Mouse (Mus musculus) layer of hippocampus, postnatal 36 days (tissue): Measurements from ENCODE around the gene Cers1. TPM values are rescaled to one million over a fixed set of nuclear protein-coding genes. Genes with fewer than 3 reads are reported as not detected.

Experiments used
- DNase-seq, 2 experiments: peaks; one replicate each; pipeline ENCODE4 v3.0.0; 2022
- total RNA-seq, 2 experiments: library from RNA; stranded (reverse); gene quantifications; 2 replicates each; pipeline ENCODE4 v1.2.3; 2021

The Cers1 gene
- total RNA-seq: 100 to 1,000 TPM; 116 to 127 TPM

DNA sequence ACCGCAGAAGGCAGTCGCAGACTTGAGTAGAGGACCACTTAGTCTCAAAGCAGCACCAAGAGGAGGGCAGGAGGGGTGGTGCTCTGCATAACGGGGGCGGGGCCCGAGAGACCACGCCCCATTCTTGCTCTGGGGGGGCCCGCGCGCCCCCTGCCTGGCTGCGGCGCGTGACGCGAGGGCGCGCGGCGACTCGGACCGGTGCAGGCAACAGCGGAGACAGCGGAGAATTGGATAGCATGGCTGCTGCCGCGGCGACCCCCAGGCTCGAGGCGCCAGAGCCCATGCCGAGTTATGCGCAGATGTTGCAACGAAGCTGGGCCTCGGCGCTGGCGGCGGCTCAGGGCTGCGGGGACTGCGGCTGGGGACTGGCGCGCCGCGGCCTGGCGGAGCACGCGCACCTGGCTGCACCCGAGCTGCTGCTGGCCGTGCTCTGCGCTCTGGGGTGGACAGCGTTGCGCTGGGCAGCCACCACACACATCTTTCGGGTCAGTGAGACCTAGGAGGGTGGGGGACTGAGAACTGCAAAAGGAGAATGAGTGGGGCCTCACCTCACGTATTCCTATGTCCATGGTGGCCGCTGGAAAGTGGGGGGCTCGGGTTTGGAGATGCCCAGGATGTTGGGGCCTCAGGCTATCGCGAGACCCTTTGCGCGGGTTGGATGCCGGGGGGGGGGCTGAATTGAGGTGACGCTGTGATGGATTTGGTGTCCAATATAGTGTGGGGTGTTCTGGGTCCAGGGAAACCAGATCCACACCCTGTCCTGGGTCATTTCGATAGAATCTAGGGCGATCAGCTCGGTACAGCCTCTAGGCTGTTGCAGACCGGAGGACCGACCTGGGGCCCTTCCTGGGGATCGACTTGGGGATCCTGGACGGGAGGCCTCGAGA is at the start of gene Cers1:
TSS of gene Cers1 (plus strand) at position 152 of the 887 bp plus-strand sequence.
- DNase-seq: peak; percentile 83

DNA sequence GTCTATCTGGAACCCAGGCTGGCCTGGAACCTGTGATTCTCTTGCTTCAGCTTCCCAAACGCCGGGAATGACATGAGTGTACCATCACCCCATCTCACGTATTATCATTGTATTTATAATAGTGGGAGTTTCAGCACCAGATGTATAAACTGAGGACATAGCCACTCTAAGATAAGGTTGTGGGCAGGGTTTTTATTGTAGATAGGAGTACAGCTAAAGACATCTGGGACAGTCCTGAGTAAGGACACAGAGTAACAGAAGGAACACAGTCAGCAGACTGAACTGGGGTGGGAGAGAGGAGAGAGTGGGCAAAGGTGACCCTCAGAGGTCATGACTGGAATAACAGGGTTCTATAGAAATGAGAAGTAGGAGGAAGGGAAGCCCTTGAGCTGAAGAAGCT is 47.9 kb upstream of the Cers1 start:
- DNase-seq: no peak

DNA sequence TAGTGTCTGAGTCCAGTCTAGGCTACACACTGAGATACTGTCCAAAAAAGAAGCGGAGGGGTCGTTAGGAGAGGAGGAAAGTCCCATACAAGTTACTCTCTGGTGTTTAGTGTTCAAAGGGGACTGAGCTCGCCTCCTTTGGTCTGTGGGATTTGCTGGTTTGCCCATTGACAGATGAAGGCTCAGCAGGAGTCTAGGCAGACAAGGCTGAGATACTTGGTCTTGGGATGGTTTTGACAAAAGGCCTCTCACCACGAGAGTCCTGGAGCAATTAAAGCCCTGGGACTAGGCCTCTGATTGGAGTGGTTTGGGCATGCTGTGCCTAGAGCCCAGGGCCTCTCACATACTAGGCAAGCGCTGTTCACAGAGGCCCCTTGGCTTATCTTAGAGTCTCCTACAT is 47.3 kb upstream of the Cers1 start:
- no peak for DNase-seq

DNA sequence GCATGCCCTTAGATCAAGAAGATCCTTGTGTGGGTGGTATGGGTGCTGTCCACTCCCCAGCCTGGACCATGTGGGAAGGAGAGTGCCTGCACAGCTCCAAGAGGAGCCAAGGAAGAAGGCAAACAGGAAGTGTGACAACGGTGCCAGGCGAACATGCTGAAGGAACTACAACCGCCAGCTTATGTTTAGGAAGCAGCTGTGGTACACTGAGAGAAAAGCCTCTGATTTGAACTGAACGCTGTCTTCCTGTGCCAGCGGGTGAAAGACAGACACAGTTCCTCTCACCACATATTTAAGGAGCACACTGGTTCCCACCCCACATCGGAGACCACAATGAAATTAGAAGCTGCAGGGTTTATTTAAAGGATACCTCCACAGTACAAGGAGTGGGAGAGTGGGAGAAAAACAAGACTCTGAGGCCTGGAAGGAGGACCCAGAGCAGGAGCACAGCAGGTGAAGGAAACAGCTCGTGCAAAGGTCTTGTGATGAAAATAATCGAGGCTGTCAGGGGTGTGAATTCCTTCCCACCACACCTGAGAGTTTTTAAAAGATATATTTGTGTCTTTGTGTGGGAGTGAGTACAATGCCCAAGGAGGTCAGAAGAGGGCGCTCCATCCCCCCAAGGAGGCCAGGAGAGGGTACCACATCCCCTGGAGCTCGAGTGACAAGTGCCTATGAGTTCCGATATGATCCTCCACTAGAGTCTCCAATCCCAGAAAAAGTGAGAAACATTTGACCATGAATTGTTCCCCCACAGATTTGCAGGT is 46.6 kb upstream of the Cers1 start:
- peak in 1 of 2 experiments; percentile 31 for DNase-seq

DNA sequence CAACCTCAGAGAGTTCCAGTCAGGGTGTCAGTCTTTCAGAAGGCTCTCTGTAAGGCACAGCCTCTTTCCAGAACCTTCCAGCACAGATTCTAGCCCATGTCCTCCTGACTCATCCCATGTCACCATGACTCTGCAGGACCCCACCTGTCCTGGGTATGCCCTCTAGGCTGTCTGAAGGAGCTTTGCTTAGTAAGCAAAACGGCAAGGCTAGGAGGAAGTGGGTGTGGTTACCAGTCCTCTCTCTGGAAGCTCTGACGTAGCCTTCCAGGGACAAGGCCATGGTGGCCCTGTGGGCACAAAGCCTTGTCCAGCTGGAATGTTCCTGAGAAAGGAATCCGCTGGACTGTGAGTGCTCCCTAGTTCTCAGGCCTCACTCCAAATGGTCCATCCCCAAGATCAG is 42.6 kb upstream of the Cers1 start:
- no peak for DNase-seq

DNA sequence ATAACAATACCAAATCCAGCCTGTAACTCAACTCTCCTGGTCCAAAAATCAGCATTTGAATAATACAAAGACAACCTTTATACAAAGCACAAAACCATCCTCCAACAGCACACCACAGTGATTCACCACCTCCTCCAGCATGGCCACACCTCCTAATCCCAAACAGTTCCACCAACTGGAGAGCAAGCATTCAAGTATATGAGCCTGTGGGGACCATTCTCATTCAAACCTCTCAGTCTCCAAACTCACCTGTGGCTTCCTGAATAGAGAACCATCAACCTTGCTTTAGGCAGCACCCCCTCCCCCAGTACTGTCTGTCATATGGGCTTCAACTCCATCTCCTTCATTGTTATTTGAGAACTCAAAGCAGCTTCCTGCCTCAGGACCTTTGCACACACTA is 41.2 kb upstream of the Cers1 start:
- DNase-seq: no peak

DNA sequence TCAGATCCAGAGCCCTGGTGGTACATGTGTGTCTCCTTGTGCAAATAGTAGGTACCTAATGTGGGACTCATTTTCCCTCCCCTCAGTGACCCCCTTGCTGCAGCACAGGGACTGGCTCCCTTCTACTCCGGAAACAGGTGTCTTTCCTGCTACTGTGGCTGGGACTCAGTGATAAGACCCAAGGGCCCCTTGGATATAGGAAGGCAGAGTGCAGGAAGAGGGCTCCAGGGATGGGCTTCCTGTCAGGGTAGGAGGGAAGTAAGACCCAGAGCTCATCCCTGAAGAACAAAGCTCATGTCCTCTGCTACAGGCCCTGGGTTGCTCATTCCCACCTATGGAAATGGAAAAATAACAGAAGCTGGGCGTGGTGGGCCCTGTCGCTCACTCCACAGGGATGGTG is 39.1 kb upstream of the Cers1 start:
- DNase-seq: no peak

DNA sequence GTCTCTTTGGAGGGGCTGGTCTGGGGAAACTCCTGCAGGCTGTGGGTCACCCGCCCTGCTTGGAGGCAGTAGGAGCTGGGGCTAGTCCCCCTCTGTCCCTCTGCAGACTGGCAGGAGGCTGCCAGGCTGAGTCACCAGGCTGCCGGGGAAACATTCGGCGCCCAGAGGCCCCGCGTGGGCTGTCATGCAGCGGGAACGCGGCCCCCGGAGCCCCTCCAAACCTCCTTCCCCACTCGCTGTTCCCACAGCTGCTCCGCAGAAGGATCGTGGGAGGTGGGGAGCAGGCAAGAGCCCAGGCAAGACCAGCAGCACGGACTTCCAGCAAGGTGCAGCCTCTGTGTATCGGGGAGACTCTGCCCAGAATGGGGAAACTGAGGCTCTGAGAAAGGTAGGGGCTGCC is 37.4 kb upstream of the Cers1 start:
- DNase-seq: peak; percentile 54 to 66

DNA sequence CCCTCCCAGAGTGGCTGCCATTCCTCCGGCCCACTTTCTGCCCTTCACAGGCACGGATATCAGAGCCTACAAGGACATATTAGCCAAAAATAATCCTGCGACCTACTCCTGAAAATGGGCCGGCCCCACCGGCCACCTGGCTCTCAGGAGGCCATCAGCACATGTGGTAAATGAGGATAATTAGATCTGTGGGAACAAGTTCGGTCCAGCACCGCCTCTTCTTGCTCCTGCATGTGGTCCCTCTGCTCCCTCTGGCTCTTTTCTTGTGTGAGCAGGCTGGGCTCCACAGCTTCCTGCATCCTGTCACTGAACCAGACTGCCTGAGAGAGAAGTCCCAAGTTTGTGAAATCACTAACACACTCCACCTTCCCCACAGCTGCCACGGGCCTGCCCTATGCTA is 36.3 kb upstream of the Cers1 start:
- no peak for DNase-seq

DNA sequence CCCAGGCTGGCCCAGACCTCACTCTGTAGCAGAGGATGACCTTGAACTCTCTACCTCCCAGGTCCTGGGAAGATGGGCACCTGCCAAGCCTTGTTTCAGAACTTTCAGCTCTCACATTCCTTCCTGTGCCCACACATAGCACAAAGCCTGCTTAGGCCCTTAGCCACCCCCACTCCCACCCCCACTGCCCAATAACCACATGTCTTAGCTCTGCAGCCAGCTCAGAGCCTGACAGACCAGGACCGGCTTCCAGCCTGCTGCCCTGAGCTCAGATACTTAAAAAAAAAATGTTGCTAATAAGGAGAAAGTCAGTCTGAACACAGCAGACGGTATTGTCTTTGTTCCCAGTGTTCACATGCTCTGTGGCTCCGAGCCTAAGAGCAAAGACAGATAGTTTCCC is 34.6 kb upstream of the Cers1 start:
- peak; percentile 22 to 32 for DNase-seq

DNA sequence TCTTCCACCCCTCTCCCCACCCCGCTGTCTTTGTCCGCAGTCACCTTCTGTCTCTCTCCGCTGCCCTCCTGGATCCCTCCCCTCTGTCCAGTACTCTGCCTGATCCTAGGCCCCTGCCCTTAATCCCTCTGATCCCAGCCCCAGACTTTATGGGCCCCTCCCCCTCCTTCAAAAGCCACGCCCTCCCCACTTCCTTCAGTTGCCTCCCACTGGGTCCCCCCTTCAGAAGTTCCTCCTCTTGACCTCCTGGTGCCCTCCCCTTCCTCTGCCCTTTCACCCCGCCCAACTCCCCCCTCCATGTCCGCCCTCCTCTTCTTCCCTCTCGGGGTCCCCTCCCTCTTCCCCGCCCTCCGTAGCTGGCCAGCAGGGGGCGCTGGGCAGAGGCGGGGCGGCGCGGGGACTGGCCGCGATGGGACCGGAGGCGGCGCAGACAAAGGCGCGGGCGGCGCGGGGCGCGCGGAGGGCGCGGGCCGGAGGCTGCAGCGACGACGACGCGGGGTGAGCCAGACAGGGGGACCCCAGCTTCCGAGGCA is 32.9 kb upstream of the Cers1 start, which contains the start of gene Homer3:
TSS of gene Homer3 (plus strand) at position 225 of the 533 bp plus-strand sequence.
- DNase-seq: peak; percentile 82 to 84

DNA sequence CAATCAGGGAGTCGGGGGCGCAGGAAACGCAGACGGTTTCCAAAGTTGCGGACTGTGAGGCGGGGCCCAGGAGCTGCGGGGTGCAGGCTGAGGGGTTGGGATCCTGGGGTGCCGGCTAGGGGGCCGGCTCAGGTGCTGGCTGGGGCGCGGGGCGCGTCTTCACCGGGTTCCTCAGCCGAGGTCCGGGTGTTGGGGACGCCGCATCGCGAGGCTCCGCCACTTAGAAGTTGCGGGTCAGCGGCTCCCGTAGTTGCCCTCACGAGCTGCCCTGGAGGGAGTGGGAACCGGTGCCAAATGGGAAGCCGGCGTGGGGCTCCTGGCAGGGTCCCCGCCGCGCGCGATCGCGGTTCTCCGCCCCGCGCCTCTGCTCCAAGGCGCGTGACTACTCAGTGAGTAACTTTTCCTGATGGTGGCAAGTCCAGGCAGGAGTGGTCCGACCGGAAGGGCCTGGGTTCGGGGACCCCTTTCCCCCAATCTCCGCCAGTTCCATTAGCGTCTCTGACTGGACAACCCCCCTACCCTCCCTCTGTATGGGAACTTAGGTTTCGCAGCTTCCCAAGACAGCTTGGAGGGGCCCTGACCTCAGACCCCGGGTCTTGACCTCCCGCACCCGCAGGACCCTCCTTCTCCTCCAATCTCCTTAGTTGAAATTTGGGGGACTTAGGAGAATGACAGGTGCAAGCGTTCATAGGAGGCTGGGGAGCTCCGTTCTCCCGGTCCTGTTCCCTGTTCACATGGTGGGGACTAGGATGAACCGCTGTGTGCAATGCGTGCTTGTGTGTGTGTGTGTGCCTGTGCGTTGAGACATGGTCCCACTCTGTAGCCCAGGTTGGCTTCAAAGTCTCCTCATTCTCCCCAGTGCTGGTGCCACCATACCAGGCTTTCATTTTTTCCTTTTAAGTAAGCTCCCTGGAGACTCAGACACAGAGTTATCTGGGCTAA is 32.2 kb upstream of the Cers1 start:
- no peak for DNase-seq

DNA sequence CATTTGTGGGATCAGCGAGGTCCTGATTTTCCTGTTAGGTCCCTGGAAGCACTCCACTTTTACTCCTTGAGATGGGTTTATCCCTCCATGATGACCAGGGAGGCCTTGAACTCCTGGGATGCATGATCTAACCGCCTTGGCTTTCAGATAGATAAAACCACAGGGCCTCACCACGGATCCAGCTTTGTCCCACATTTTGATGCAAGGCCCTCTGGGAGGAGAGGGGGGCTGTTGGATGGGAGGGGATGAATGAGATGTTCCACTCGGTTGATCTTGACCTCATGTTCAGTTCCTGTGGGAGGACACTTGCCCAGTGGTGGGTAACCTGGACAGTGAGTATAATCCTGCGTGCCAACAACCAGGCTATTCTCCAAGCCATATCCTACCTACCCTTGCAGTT is 31.2 kb upstream of the Cers1 start:
- no peak for DNase-seq

DNA sequence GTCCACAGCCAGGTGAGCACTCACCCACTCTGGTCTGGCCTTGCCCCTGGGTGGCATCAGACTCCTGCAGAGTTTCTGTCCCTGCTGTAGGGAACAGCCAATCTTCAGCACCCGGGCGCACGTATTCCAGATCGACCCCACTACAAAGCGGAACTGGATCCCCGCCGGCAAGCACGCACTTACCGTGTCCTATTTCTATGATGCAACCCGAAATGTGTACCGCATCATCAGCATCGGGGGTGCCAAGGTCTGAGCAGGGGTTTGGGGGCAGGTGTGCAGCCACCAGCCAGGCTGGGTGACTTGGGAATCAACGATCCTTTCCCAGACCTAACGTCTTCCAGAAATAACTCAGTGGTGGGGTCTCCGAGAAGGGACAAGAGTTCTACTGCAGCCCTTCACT is 30.3 kb upstream of the Cers1 start:
- no peak for DNase-seq

DNA sequence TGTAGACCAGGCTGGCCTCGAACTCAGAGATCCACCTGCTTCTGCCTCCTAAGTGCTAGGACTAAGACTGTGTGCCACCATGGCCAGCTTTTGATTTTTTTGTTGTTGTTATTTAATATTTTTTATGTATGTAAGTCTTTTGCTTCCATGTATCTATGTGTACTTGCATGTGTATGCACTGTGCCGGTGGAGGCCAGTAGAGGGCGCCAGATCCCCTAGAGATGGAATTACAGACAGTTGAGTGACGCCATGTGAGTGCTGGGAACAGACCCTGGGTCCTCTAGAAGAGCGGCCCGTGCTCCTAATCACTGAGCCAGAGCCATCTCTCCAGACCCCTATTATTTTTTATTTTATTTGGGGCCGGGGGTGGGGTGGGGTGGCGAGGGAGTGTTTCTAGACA is 28.8 kb upstream of the Cers1 start:
- no peak for DNase-seq

DNA sequence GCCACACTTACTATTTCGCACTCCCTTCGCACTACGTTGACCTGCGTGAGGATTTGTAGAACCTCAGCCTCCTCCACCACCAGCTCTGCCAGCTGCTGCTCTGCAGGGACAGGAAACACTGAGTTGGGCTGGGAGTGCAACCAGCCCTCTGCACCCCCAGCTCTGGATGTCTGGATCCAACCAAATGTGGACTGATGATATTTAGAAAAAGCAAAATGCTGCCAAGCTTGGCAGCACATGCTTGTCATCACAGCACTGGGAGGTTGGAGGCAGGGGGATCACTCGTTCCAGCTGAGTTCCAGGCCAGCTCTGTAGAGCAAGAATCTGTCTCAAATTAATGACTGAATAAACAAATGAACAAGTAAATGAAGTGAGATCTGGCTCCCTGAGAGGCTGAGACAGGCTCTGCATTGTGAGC is 21.6 kb upstream of the Cers1 start:
- DNase-seq: peak; percentile 56 to 63

DNA sequence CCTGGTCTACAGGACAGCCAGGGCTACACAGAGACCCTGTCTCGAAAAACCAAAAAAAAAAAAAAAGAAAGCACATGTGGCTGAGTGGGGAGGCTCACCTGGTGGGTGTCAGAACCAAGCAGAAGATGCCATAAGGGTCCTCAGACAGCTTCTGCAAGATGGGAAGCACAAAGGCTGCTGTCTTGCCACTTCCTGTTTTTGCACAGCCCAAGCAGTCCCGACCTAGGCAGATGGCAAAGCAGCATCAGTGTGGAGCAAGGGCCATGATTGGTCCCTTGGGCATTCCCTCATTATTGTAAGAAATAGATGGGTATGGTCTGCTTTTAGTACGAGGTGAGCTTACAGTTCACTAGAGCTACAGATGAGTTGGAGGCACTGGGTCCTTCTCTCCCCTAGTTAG is 14.7 kb upstream of the Cers1 start:
- no peak for DNase-seq

DNA sequence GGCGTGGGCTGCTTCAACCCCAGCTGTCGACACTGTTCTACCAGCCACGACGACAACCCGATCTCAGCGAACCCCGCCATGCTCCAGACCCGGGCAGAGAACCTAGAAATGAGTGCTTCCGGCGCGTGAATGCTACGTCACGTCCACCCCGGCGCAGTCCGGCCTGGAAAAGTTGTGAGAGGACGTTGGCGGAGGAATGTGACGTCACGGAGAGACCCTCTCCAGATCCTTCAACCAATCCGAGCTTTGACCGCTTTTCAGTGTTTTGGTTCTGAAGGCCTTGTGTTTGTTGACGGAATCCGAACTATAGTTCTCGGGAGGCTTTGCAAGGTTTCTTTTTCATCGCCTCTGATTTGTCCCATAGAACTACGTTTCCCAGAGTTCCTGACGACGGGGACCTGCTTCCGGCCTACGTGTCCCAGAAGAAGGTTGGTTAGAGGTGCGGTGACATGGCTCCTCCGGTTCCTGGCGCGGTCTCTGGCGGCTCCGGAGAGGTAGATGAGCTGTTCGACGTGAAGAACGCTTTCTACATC is 13.2 kb upstream of the Cers1 start, which contains the start of the genes Ddx49 and Cope:
TSS of gene Ddx49 (minus strand) at position 132 of the 533 bp plus-strand sequence.
TSS of gene Cope (plus strand) at position 161 of the 533 bp plus-strand sequence.
- DNase-seq: peak; percentile 93 to 97

DNA sequence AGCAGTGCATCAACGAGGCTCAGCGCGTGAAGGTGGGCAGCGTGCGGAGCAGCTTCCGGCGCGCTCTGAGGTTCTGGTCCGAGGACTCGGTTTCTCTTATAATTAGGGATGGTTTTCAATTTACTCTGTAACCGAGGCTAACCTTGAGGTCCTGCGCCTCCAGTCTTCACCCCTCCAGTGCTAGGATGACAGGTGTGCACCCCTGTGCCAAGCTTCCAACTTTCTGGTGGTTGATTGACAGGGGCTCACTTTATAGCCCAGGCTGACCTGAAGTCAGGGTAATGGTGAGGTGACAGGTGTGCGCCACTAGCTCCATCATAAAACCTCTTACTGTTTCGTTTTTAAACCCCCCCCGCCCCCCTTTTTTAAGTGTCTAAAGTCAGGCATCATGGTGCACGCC is 12.7 kb upstream of the Cers1 start:
- no peak for DNase-seq

DNA sequence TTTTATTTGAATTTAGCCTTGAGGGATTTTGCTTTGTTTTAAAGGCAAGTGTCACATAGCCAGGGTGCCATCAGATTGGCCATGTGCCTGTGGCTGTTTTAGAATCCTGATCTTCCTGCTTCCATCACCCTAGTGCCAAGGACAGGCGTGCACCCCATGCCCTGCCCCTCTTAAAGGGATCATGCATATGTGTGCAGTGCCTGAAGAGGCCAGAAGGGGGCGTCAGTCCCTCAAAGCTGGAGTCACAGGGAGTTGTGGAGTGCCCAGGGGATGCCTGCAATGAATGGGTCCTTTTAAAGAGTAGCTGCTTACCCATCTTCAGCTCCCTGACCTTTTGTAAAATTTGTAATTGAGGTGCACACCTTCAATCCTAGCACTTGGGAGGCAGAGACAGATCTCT is 6.3 kb upstream of the Cers1 start:
- DNase-seq: no peak

DNA sequence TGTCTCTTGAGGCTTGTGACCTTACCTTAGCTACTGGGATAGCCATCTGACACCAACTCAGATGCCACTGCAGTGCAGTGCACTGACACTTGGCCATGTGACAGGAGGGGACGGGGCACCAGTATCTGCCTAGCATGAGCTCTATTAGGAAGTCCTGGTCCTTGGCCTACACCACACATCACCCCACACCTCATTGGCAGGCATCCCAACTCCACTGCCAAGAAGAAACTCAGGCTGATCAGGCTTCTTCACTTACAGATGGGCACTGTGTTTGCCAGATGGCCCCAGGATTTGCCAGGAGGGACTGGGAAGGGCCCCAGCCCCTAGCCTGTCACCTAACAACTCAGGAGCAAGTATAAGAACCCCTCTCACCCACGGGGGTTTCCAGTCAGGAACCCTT is 2.2 kb upstream of the Cers1 start:
- DNase-seq: no peak
